Mouse (Mus musculus) testis, postnatal 14 days (tissue): ENCODE data around the gene Flywch1.
A peak's percentile ranks its signal among the peaks of the same experiment; 100 is the strongest.

Source experiments
- DNase-seq: peaks from one replicate; pipeline ENCODE4 v3.0.0; 2021; ENCODE audit warnings: low spot score

The Flywch1 gene

DNA sequence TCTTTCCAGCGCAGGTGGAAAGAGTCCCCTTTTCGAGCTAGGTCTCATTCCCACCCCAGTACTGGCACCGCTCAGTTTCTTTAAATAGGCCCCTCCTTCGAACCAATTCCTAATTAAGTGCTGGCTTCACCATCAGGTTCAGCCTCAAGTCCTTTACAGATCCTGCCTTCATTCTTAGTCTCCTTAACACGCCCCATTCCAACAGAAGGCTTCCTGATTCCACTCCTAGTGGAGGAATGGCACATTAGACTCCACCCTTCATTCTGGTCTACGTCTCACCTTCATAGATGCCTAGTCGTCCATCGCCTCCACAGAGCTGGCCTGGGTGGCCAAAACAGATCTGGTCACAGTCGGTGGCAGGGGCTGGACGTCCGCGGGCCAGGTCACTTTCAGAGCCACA, 28.5 kb downstream of the Flywch1 start:
- no peak for DNase-seq

DNA sequence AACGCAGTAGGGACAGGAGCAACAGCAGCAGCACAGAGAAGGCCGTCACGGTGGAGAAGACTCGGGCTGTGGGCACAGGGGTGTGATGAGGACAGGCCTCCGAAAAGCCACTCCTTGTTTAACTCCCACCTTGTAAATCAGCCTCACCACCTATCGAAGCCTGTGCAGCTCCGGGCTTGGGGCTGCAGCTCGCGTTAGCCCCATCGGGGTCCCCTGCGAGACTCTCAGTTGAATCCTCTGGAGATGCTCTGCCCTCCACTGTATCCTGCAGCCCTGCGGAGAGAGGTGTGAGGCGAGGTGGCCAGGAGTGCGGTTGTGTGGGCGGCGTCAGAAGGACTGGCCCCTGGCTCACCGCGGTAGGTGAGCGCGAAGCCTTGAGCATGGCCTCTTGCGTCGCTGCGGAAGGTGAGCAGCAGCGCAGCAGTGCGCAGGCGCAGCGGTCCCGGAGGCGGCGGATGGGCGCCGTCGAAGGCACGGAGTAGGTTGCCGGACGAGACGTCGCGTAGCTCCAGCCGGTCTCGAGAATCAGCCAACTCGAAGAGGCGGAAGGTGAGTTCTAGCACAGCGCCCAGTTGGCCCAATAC, 29.1 kb downstream of the Flywch1 start:
- DNase-seq = no peak

DNA sequence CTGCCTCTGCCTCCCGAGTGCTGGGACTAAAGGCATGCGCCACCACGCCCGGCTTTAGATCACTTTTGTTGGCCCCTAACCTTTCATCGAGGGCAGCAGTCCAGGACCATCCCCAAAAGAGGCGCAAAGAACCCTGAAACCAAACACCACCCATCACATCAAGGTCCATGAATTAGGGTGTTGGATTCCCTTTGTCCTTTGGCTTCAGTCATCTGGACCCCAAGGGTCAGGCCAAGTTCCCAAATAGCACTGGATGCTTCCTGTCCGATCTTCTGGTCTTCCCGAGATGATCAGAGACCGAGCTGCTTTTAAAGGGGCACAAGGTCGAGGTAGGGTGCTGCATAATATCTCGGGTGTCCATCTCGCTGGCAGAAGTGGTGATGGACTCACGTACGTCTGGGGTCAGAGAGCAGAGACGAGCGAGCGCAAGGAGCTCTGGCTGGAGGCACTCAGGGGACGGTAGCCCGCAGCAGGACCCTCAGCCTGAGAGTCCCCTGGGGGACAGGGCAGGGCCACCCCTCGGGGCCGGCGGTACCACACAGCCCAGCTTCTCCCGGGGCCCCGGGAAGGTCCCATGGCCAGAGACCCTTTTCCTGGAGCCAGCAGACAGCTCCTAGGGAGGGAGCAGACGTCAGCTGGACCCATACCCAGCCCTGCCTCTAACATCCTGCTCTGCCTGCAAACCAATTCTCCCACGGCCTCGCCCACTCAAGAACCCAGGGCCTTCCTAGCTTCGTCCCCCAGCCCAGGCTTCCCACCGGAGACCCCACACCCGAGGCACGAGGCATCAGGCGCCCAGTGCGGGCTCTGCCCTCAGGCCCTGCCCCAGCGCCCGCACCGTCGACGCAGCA, 29.8 kb downstream of the Flywch1 start:
- no peak for DNase-seq

DNA sequence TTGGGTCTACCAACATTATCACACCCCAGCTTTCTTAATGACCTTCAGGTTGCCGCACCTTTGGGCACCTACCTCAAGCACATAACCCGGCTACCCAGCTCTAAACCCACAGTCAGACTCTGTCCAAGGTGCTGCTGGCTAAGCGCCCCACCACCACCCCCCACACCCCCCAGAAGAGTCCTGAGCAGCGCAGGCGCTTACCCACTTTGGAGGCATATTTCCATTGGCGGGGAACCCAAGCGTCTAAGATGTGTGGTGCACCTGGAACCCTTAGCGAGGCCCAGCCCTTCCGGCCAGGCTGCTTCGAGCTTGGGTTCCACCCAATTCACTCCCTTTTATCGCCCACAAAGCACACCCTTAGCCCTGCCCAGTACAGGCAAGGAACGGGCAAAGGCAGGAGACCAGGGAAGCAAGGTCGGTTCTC, 30.8 kb downstream of the Flywch1 start, which contains the start of gene Paqr4:
TSS of gene Paqr4 (minus strand) at position 270 of the 424 bp plus-strand sequence.
- DNase-seq = no peak

DNA sequence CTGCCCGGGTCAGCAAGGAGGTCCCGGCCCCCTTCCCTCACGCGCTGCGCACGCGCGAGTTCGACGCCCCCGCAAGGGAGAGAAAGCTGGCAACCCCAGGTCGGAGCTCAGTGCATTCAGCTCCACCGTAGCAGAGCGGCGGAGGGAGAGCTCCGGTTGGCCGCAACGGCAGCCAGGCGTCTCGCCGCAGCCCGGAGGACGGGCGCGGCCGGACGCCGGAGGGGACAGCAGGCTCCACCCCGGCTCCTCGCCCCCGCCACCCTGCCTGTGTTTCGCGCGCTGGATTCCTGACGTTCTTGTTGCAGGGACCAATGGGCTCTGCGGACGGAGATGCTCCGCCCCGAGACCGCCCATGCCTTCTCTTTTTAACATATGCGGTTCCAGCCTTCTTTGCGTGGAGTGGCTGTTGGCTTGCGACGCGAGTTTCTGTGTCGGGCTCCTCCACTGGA, 31.2 kb downstream of the Flywch1 start:
- peak; percentile 83 for DNase-seq

DNA sequence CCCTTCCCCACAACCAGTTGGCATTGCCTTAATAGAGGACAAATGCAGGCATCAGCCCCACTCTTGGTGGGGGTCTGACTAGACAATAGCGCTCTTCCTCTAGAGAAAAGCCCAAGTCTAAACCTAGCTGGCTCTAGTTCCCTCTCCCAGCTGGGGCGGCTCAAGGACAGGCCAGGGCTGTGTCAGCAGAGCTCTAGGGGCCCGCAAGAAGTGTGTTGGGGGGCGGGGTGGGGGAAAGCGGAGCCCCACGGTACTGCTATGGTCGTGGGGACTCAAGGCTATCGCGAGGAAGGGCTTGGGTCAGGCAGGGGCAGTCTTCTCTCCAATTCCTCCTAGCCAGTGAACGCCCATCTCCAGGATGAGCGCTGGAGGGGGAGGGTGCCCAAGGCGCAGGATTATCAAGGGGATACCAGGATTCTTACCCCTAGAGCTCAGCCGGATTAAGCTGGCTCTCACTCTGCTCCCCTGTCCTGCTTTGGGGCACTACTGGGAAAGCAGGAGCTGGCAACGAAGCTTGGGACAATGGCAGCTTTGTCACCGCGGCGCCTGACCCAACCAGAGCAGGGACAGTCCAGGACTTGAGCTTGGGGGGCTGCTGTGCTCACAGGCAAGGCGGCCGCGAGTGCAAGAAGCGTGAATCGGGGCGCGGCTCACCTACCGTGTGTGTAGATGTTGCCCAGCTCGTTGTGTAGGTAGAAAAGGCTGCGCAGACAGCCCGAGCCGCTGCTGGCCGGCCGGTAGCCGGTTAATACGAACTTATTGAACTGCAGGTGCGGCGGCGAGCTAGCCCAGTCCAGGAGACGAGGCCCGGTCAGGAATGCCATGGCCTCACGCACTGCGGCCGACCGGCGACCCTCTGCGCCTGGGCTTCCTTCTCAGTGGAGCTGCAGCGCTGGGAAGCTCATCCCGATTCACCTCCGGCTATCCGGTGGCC, 31.9 kb downstream of the Flywch1 start:
- no peak for DNase-seq

DNA sequence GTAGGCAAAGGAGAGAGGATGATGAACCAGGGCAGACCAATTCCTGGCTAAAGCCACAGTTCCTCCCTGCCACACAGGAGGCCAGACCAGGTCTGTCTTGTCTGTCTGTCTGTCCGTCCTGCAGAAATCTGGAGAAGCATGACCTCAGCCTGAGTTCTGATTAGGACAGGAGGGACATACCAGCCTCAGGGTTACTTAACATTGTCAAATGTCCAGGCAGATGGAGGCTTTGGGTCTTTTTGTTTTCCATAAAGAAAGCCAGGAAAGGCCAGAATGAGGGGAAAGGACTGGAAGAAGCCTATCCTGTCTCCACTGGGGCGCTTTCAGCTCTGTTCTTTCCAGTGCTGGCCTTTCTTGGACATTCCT, 32.6 kb downstream of the Flywch1 start:
- no peak for DNase-seq

DNA sequence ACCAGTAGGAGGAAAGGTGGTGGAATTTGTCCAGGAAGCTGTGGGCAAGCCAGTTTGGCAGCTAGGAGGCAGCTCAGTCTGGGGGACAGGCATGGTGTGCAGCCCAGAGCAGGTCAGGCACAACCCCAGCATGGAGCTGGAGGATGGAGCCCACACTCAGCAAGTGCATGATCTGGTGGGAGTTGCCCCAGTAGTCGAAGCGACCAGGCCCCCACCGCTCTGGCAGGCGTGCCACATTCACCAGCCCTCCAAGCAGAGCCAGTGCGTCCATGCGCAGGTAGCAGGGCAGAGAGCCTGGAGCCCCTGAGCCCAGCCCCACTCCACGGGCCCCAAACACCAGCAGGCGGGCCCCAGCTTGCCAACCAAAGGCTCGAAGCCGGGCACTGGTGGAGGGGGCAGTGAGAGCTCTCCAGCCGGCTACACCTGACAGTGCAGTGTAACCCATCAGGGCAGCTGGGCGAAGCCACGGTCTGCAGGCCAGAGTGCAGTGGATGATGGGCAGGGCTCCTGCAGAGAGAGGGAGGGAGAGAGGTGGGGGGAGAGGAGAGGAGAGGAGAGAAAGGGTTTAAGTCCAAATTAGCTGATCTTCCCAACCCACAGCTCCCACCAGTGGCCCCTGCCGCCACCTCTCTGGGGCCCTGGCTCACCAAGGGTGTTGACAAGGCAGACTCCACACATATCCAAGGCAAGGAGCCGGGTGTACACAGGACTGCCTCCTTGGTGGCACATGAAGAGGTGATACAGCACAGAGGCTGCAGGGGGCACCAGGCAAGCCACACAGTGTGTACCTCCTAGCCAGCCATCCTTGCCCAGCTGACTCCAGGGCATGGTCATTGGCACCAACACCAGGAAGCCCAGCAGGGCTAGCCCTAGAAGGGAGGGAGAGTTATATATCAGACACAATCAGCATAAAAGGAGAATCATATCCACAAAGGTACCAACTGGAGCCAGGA, 33.6 kb downstream of the Flywch1 start:
- DNase-seq = no peak

DNA sequence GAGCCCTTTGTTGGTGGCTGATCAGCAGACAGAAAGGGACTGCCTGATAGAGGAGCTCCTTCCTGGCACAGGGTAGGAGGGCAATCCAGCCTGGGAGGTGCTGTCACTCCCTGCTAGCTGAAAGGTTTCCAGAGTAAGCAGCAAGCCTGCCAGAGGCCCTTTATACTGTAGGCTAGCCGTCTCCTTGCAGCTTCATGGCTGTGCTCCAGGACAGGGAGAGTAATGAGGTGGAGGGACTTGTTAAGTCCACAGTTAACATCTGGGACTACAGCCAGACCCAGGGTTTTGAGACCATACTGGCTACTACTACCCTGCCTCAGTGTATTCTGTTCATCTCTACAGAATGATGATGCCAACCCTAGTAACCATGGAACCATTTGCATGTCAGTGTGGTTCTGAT, 37.1 kb downstream of the Flywch1 start:
- no peak for DNase-seq

DNA sequence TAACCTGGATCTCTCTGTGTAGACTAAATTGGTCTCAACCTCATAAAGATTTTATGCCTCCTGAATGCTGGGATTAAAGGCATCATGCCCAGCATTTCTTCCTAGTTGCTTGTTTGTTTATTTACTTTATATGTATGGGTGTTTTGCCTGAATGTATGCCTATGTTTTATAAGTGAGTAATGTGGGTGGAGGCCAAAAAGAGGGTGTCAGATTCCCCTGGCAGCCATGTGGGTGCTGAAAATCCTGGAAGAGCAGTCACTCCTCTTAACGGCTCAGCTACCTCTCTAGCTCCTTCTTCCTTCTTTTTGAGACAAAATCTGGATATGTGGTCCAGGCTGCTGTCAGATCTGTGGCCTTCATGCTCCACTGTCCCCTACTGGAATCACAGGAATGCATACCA, 41.0 kb downstream of the Flywch1 start:
- no peak for DNase-seq

DNA sequence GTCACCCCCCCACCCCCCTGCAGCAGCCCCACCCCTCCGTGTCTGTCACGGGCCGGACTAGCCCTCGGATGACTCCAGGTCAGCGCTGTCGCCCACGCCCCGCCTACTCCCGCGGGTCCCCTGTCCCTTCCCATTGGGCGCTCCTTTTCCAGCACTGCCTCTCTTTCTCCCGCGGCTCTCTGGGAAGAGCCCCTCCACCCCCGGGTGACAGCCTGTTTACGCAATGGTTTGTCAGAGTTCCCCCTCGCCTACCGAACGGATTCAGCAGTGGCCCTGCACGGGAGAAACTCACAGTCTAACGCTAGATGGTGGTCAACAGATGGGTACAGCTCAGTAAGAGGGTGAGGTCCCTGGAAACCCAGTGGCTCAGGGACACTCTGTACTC, 44.7 kb downstream of the Flywch1 start:
- DNase-seq = peak; percentile 64

DNA sequence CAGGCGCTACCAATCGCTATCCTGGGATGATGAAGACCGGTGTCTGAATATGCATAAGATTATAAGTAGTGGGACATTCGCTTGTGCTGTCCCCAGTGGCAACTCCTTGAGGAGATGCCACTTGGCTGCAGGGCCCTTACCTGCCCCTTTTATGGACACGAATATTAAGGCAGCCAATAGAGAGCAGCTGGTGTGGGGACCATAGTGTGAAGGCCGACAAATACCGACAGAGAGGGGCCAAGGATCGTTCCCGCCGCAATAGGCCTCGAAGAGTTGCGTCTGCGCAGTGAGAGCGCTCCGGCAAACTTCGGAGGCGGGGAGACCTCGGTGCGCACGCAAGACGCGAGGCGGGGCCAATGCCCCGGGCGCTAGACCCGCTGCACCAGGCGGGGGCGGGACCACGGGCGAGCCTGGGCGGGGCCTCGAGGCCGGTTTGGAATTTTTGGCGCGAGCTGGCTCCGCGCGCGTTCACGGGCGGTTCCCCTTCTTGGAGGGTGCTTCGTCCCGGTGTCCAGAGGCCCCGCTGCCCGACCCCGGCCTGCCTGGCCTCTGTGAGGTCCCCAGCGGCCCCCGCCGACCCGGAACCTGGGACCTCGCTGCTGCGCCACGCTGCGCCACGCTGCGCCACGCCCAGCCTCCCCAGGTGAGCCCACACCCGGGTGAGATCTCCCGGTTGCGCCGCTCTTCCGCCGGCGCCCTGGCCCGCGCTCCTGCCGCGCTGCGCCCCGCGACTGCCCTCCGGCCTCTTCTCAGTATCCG, 45.2 kb downstream of the Flywch1 start, which contains the start of gene Pkmyt1:
TSS of gene Pkmyt1 (plus strand) at position 338 of the 759 bp plus-strand sequence.
- peak; percentile 90 for DNase-seq

DNA sequence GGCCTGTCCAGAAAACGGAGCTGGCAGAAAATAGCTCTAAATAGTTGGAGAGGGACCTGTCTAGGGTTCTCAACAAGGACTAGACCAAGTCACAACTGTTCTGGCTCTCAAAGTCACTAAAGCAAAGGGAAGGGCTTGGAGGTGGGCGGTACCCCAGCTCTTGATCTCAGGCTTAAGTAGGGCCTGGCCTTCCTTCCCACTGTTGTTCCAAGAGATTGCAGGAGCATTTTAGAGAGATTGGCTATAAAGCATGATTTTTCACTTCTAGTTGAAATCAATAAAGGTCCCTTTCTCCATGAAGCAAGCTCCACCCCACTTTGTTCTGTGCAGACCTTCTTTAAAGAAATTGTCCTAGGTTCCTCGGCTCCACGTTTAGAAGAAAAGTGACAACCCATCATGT, 45.9 kb downstream of the Flywch1 start:
- DNase-seq = no peak

DNA sequence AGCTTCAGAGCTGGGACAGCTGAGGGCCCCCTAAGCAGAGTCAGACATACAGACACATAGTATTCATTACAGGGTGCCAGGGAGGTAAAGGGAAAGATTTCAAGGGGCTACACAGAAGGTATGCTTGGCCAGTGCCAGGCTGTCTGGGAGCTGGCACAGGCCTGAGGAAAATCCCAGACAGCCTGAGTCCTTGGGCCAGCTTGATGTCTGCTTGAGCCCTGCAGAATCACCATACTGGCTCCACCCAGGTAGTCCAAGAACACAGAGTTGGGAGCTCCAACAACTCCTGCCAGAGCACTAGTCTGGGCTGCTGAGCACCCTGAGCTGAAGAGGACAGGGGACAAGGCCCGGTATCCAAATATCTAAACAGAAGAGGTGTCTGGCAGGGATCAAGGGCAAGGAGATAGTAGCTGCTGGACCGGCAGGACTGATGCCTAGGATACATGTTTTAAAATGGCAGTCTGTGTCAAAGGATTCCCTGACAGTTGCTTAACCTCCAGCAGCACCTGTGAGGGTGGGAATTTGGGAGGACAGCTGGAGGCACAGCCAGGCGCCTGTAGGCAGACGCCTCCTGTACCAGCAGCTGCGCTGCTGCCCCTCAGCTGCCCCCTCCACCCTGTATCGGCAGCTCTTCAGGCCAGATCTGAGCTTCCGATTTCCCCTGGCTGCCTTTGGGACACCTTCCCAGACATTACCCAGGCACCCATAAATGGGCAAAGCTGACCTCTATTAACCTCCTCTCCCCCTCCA, 48.9 kb downstream of the Flywch1 start, which contains the start of gene 1520401A03Rik:
TSS of gene 1520401A03Rik (minus strand) at position 408 of the 750 bp plus-strand sequence.
- no peak for DNase-seq

DNA sequence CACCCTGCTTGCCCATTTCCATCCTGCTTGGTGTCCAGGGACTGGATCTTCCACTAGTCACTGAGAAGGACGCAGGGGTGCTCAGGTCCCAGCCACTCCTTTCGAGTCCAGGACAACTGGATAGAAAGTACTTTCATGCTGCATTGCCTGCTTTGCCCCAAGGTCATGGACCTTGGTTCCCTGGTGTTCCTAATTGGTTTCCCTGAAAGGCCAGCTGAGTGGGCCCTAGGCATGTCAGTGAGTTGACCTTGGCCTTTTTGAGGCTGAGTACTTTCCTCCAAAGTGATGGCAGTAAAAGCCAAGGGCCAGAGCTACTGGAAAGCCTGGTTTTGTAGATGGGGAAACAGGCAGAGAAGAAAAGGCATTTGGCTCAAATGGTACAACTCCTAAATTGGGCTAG, 49.5 kb downstream of the Flywch1 start:
- no peak for DNase-seq

DNA sequence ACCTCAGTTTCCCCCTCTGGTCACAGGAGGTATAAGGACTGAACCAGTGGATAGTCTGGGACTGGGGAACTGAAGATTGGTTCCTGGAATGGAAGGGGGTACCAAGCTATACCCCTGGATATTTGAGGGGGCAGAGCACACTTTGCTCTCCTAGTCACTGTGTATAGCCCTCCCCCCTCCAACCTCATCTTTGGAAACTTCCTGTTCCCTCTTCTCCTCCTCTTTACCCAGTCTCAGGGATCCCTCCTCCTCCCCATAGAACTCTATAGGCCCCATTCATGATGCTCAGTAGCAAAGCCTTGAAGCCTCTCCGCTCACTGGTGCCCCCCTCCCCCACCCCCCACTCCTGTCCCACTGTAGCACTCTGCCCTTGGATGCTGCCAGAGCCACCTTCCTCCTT, 51.9 kb downstream of the Flywch1 start:
- no peak for DNase-seq

DNA sequence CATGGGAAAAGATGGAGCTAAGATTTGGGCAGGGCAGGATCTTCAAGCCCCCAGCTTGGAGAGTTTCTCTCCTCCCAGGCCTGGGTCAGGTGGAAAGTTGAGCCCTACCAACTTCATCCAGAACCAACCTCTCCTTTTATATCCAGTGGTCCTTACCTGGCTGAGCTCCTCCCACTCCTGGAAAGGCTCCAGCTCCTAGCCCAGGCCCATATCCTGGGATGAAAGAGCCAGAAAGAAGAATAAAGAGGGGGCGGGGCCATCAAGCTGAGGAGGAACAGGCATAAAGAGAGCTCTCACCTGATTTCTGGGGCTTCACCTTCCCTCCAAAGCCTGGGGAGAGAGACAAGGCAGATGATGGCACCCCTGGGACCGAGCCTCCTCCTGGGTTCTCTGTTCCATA, 54.4 kb downstream of the Flywch1 start:
- no peak for DNase-seq

DNA sequence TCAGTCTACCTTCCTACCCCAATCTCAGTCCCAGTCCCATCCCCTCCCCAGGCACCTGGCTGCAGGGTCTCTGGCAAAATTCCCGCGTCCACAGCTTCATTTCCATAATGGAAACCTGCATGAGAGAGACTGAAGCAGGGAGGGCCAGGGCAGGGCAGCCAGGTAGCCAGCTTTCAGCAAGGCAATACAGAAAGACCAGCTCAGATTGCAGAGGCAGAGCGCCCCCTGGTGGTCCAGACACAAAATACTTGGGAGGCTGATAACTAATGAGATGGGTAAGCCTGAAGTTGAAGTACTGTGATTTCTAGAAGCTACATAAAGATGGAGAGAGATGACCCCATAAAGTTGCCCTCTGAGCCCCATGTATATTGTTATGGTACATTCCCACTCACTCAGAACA, 65.2 kb downstream of the Flywch1 start:
- DNase-seq = peak; percentile 62

DNA sequence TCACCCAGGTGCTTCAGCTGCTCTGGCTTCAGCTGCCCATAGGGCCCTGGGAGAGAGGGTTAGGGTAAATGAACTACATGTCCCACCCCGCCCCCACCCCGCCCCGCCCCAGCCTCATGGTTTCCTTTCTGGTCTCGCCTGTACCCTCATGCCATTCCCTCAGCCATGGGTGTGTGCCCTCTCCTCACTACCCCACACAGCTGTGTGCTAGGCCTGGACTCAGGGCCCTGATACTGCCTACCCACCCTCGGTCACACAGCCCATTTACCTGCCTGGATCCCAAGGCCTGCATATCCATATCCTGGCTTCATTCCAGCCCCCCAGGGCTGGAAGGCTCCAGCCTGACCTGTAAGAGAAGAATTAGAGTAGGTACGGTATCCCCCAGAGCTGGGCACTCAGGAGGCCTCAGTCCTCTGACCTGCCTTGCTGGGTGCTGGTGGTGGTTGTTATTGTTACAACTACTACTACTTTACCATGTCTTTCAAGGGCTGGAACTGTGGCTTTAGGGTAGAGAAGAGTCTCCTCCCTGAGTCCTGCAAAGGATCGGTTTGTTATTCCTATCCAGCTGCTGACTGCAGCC, 65.8 kb downstream of the Flywch1 start:
- no peak for DNase-seq
